Mouse (Mus musculus) stomach, postnatal 0 days (tissue): Measurements from ENCODE around the gene Fam24a. TPM values are rescaled to one million over a fixed set of nuclear protein-coding genes. Genes with fewer than 3 reads are reported as not detected.

Experiments used
- ATAC-seq: fragments of 200-750 bp; cut with Nextera tagmentation; 2 replicates; pipeline ENCODE4 v1.8.0; 2017; ENCODE audit not compliant: low FRiP score, low TSS enrichment
- DNase-seq: peaks from one replicate; pipeline ENCODE4 v3.0.0-alpha.2; 2016; ENCODE audit warnings: low spot score
- H3K27ac ChIP-seq: fragments of 300-500 bp; sonication (generic); replicated peaks from 2 replicates; pipeline ENCODE4 v1.5.1; 2014; ENCODE audit warnings: mild to moderate bottlenecking, control low read depth
- H3K27me3 ChIP-seq: fragments of 300-500 bp; sonication (generic); 2 replicates; pipeline ENCODE4 v1.6.1; 2014; ENCODE audit warnings: low read length; ENCODE audit not compliant: control insufficient read depth, insufficient read depth
- H3K36me3 ChIP-seq: fragments of 300-500 bp; sonication (generic); 2 replicates; pipeline ENCODE4 v1.6.1; 2014; ENCODE audit warnings: low read length, mixed read lengths; ENCODE audit not compliant: control insufficient read depth, insufficient read depth
- H3K4me1 ChIP-seq: fragments of 300-500 bp; sonication (generic); replicated peaks from 2 replicates; pipeline ENCODE4 v1.6.1; 2014; ENCODE audit warnings: antibody characterized with exemption; ENCODE audit not compliant: control insufficient read depth, insufficient read depth
- H3K4me2 ChIP-seq: fragments of 300-500 bp; sonication (generic); replicated peaks from 2 replicates; pipeline ENCODE4 v1.6.1; 2014; ENCODE audit warnings: low read depth, mild to moderate bottlenecking, control low read depth, moderate library complexity
- H3K4me3 ChIP-seq: fragments of 300-500 bp; sonication (generic); 2 replicates; pipeline ENCODE4 v1.5.1; 2014; ENCODE audit warnings: low read depth, low read length, control low read depth
- H3K9ac ChIP-seq: fragments of 300-500 bp; sonication (generic); 2 replicates; pipeline ENCODE4 v1.6.1; 2014; ENCODE audit warnings: mild to moderate bottlenecking, low read length, control low read depth, mixed read lengths
- H3K9me3 ChIP-seq: fragments of 300-500 bp; sonication (generic); 2 replicates; pipeline ENCODE4 v1.6.1; 2016; ENCODE audit warnings: low read length; ENCODE audit not compliant: control insufficient read depth
- CTCF ChIP-seq: IDR thresholded peaks from 2 replicates; pipeline ENCODE4 v1.5.1; 2016; ENCODE audit warnings: antibody characterized with exemption, low read depth, mild to moderate bottlenecking, moderate library complexity
- EP300 ChIP-seq: optimal IDR thresholded peaks from 2 replicates; pipeline ENCODE3; 2016; ENCODE audit warnings: antibody characterized with exemption
- WGBS: fragments of 180-500 bp; shearing (Covaris S2); extraction: QIAGEN DNeasy Blood & Tissue Kit; methylation state at CpG from one replicate; pipeline ENCODE4 v1.1.7; 2014; 5-methylcytosine and 5-hydroxymethylcytosine counted together
- polyA plus RNA-seq: library from polyadenylated mRNA; unstranded; fragments of >200 nt; fragmentation: Nextera tagmentation; extraction: Ambion mirVana; gene quantifications from 2 replicates; pipeline ENCODE4 v1.2.1, GENCODE M21; 2015

Gene Fam24a
- polyA plus RNA-seq, 1 experiment from 2014 or later = not detected

- Histone ChIP-seq H3K4me1 (no peaks in the 10 kb centered on the region), H3K27ac (peak within 1 kb of the TSS; percentile 96), H3K4me2 (peak within 1 kb of the TSS; percentile 76), H3K27me3 (no peaks in the 10 kb centered on the region), H3K9me3 (no peaks in the 10 kb centered on the region), H3K9ac (peak within 1 kb of the TSS; percentile 81), H3K36me3 (no peaks in the 10 kb centered on the region), H3K4me3 (peak within 1 kb of the TSS; percentile 67)
- ATAC-seq (peak; percentile 96), DNase-seq (peak; percentile 89)
- WGBS = 4% methylated on average over 46 of the region's 47 CpGs
- TF ChIP-seq EP300 = no peak
- TF ChIP-seq CTCF = peak; percentile 89
Observed at GRCm38 (mm10) chr7:131370648-131371469, 37.2 kb downstream of the Fam24a start, which contains the start of gene Pstk. Gene Pstk, plus strand, starts transcription at chr7:131371141.

DNA sequence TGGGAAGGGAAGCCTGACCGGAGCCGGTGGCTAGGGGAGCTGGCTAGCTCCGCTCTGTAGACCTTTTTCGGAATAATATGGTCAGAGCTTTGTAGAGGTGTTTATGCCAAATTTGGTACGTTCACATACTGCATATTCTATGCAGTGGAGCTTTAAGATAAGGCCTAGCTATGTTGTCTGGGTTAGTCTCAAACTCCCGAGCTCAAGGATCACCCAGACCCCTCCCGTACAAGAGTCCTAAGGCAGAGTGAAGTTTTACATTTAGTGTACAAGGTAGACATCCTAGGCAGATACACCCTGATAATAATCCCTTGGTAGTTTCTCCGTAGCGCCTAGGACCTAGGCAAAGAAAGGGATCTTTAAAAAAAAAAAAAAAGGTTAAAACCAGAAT is 37.8 kb downstream of the Fam24a start:
- Histone ChIP-seq H3K36me3 (no peaks in the 10 kb centered on the region), H3K9me3 (no peaks in the 10 kb centered on the region), H3K27me3 (no peaks in the 10 kb centered on the region), H3K27ac (peak overlapping the region; percentile 96), H3K4me3 (peak overlapping the region; percentile 67), H3K4me2 (peak overlapping the region; percentile 76), H3K4me1 (no peaks in the 10 kb centered on the region), H3K9ac (peak overlapping the region; percentile 81)
- 3% methylated on average over 9 of the region's 9 CpGs for WGBS
- DNase-seq (no peak), ATAC-seq (no peak; the same call in 1 of the 2 replicates)
- TF ChIP-seq EP300 = no peak
- no peak for TF ChIP-seq CTCF

GRCm38 (mm10) chr7:131371880-131372651 is 38.4 kb downstream of the Fam24a start:
- Histone ChIP-seq H3K27me3 (no peaks in the 10 kb centered on the region), H3K36me3 (no peaks in the 10 kb centered on the region), H3K9me3 (no peaks in the 10 kb centered on the region), H3K27ac (peak overlapping the region; percentile 96; the same call in 1 of the 2 replicates), H3K9ac (peak overlapping the region; percentile 81; the same call in 1 of the 2 replicates), H3K4me1 (no peaks in the 10 kb centered on the region), H3K4me2 (peak overlapping the region; percentile 76), H3K4me3 (peak overlapping the region; percentile 67)
- ATAC-seq (no peak), DNase-seq (peak; percentile 29)
- no peak for TF ChIP-seq EP300
- TF ChIP-seq CTCF = peak; percentile 46
- WGBS = 62% methylated on average over 9 of the region's 9 CpGs

Other genes starting within 250 kb of the Fam24a start
- gene 4933402N03Rik, start 187.6 kb upstream of the Fam24a start, polyA plus RNA-seq = not detected in 2 replicates
- 0.06 TPM in 1 of 2 replicates, not detected in the other for gene 5430419D17Rik, start 159.5 kb upstream of the Fam24a start, polyA plus RNA-seq
- gene Cuzd1, start 11.6 kb upstream of the Fam24a start, polyA plus RNA-seq = 0.06 and 0.10 TPM in 2 replicates
- not detected in 2 replicates for gene Fam24b, start 4.3 kb upstream of the Fam24a start, polyA plus RNA-seq
- gene 2310057M21Rik, start 28.9 kb downstream of the Fam24a start, polyA plus RNA-seq = 11.5 and 12.8 TPM in 2 replicates
- 50.0 and 52.2 TPM in 2 replicates for gene Pstk, start 37.3 kb downstream of the Fam24a start, polyA plus RNA-seq
- 6.4 and 6.8 TPM in 2 replicates for gene Ikzf5, start 76.7 kb downstream of the Fam24a start, polyA plus RNA-seq
- gene Acadsb, start 76.7 kb downstream of the Fam24a start, polyA plus RNA-seq = 54.5 and 59.1 TPM in 2 replicates
- gene Hmx3, start 209.0 kb downstream of the Fam24a start, polyA plus RNA-seq = 0.82 and 1.1 TPM in 2 replicates
- 0.34 and 0.74 TPM in 2 replicates for gene Hmx2, start 214.9 kb downstream of the Fam24a start, polyA plus RNA-seq
- gene Bub3, start 226.4 kb downstream of the Fam24a start, polyA plus RNA-seq = 78.5 and 86.0 TPM in 2 replicates